Mouse (Mus musculus) megakaryocyte, embryonic 14.5 days (primary cell): ENCODE measurements around the gene B3gnt7.

Experiments used
- FLI1 ChIP-seq: IDR thresholded peaks from 2 replicates; pipeline ENCODE4 v1.6.1; 2012; ENCODE audit warnings: low read length, inconsistent platforms, mixed read lengths
- GATA1 ChIP-seq: IDR thresholded peaks from 3 replicates; pipeline ENCODE4 v1.6.1; 2012; ENCODE audit warnings: mixed read lengths, low read length, inconsistent platforms, borderline replicate concordance

- no peak for TF ChIP-seq GATA1
- TF ChIP-seq FLI1: no peak
Observed at GRCm38 (mm10) chr1:86347716-86348045, 45.0 kb downstream of the B3gnt7 start.
